Mouse (Mus musculus): Measurements from ENCODE around the gene Mb21d2.

The Mb21d2 gene

GRCm38 (mm10) chr16:28928815-28929685 lies at the start of gene Mb21d2:
Gene Mb21d2, minus strand, starts transcription at chr16:28929673.
- DNase-seq, result peak; percentile 62 to 72

- DNase-seq, result peak in 1 of 2 experiments; percentile 21
Observed at GRCm38 (mm10) chr16:28966236-28966635, 36.8 kb upstream of the Mb21d2 start.

- DNase-seq, result no peak
Observed at GRCm38 (mm10) chr16:28964048-28964447, 34.6 kb upstream of the Mb21d2 start.

GRCm38 (mm10) chr16:28962987-28963386 lies 33.5 kb upstream of the Mb21d2 start:
- DNase-seq, result no peak

GRCm38 (mm10) chr16:28949810-28950209 lies 20.3 kb upstream of the Mb21d2 start:
- DNase-seq, result peak; percentile 63 to 69

GRCm38 (mm10) chr16:28943254-28943653 lies 13.8 kb upstream of the Mb21d2 start:
- no peak for DNase-seq

- no peak for DNase-seq
Observed at GRCm38 (mm10) chr16:28936181-28936792, 6.8 kb upstream of the Mb21d2 start.

GRCm38 (mm10) chr16:28935701-28936100 lies 6.2 kb upstream of the Mb21d2 start:
- DNase-seq, result no peak

GRCm38 (mm10) chr16:28931213-28931612 lies 1.7 kb upstream of the Mb21d2 start:
- no peak for DNase-seq

- no peak for DNase-seq
Observed at GRCm38 (mm10) chr16:28930426-28930825, 953 bp upstream of the Mb21d2 start.

- DNase-seq, result peak; percentile 81 to 85
Observed at GRCm38 (mm10) chr16:28929686-28930291, 316 bp upstream of the Mb21d2 start.

GRCm38 (mm10) chr16:28928466-28928814 lies 1.0 kb downstream of the Mb21d2 start:
- peak; percentile 59 to 70 for DNase-seq

GRCm38 (mm10) chr16:28927381-28927780 lies 2.1 kb downstream of the Mb21d2 start:
- DNase-seq, result peak; percentile 57 to 64

GRCm38 (mm10) chr16:28919320-28919885 lies 10.1 kb downstream of the Mb21d2 start:
- DNase-seq, result no peak

GRCm38 (mm10) chr16:28915362-28915761 lies 14.1 kb downstream of the Mb21d2 start:
- peak; percentile 83 to 85 for DNase-seq

GRCm38 (mm10) chr16:28914709-28915108 lies 14.8 kb downstream of the Mb21d2 start:
- no peak for DNase-seq

GRCm38 (mm10) chr16:28911414-28912050 lies 17.9 kb downstream of the Mb21d2 start:
- DNase-seq, result no peak

- no peak for DNase-seq
Observed at GRCm38 (mm10) chr16:28906370-28907275, 22.9 kb downstream of the Mb21d2 start.

GRCm38 (mm10) chr16:28905567-28906289 lies 23.7 kb downstream of the Mb21d2 start:
- no peak for DNase-seq

- no peak for DNase-seq
Observed at GRCm38 (mm10) chr16:28902620-28903565, 26.6 kb downstream of the Mb21d2 start.
